Mouse (Mus musculus) brain, embryonic 14.5 days (tissue): ENCODE results near the gene Caskin1. TPM values are rescaled to one million over a fixed set of nuclear protein-coding genes. Genes with fewer than 3 reads are reported as not detected.

ENCODE experiments used
- DNase-seq: peaks from one replicate; pipeline ENCODE4 v3.0.0-alpha.2; 2011; ENCODE audit warnings: low read depth
- CTCF ChIP-seq: fragments of 200-500 bp; IDR thresholded peaks from 2 replicates; pipeline ENCODE4 v1.5.1; 2012; ENCODE audit warnings: inconsistent platforms, mild to moderate bottlenecking, moderate library complexity, borderline replicate concordance; ENCODE audit not compliant: insufficient read depth, insufficient read length; ENCODE audit errors: extremely low read depth
- POLR2A ChIP-seq: fragments of 200-500 bp; IDR thresholded peaks from 2 replicates; pipeline ENCODE4 v1.6.1; 2012; ENCODE audit warnings: mild to moderate bottlenecking, inconsistent platforms, borderline replicate concordance; ENCODE audit not compliant: poor library complexity, insufficient read depth, insufficient read length, severe bottlenecking; ENCODE audit errors: extremely low read depth
- polyA plus RNA-seq: library from polyadenylated mRNA; depleted of rRNA; stranded (reverse); fragments of >200 nt; gene quantifications from 2 replicates; pipeline ENCODE4 v1.2.3, GENCODE M21; 2012

Caskin1 gene
- polyA plus RNA-seq, 1 experiment, result 142 TPM

- DNase-seq, result no peak
- TF ChIP-seq CTCF (no peak), POLR2A (no peak)
These were observed 41.5 kb downstream of the Caskin1 start for GRCm38 (mm10) chr17:24529883-24530282.

- peak; percentile 22; the same call in 1 of the 2 replicates for TF ChIP-seq CTCF
- no peak for TF ChIP-seq POLR2A
These were observed 42.1 kb downstream of the Caskin1 start for GRCm38 (mm10) chr17:24530361-24531050.

GRCm38 (mm10) chr17:24531064-24531463, 42.7 kb downstream of the Caskin1 start:
- TF ChIP-seq POLR2A, result no peak
- no peak for TF ChIP-seq CTCF
- DNase-seq, result no peak

More at GRCm38 (mm10) chr17:24530361-24531050, 42.1 kb downstream of the Caskin1 start:
- DNase-seq, result no peak

GRCm38 (mm10) chr17:24532045-24532444, 43.6 kb downstream of the Caskin1 start:
- no peak for DNase-seq
- TF ChIP-seq POLR2A (no peak), CTCF (no peak)

- no peak for TF ChIP-seq POLR2A
- TF ChIP-seq CTCF, result no peak
- DNase-seq, result peak; percentile 86
These were observed 44.9 kb downstream of the Caskin1 start for GRCm38 (mm10) chr17:24533099-24533992.

- TF ChIP-seq CTCF, result no peak
- TF ChIP-seq POLR2A, result no peak
- DNase-seq, result no peak
These were observed 45.8 kb downstream of the Caskin1 start, which contains the start of gene Rab26 for GRCm38 (mm10) chr17:24534160-24534718. TSS of gene Rab26 (minus strand) at chr17:24534210.

GRCm38 (mm10) chr17:24535300-24535699, 46.9 kb downstream of the Caskin1 start:
- no peak for DNase-seq
- TF ChIP-seq POLR2A, result no peak
- no peak for TF ChIP-seq CTCF

GRCm38 (mm10) chr17:24537536-24537935, 49.1 kb downstream of the Caskin1 start:
- DNase-seq, result peak; percentile 76

GRCm38 (mm10) chr17:24538950-24539349, 50.5 kb downstream of the Caskin1 start:
- TF ChIP-seq POLR2A, result no peak
- peak; percentile 50; the same call in 1 of the 2 replicates for TF ChIP-seq CTCF
- DNase-seq, result peak; percentile 74

More at GRCm38 (mm10) chr17:24537536-24537935, 49.1 kb downstream of the Caskin1 start:
- TF ChIP-seq POLR2A, result no peak
- no peak for TF ChIP-seq CTCF

- TF ChIP-seq POLR2A, result no peak
- peak; percentile 70 for TF ChIP-seq CTCF
- DNase-seq, result peak; percentile 65
These were observed 52.0 kb downstream of the Caskin1 start for GRCm38 (mm10) chr17:24540375-24540774.

GRCm38 (mm10) chr17:24544613-24545012, 56.2 kb downstream of the Caskin1 start:
- DNase-seq, result peak; percentile 59
- TF ChIP-seq CTCF (no peak), POLR2A (no peak)

GRCm38 (mm10) chr17:24545247-24545646, 56.8 kb downstream of the Caskin1 start:
- TF ChIP-seq CTCF (no peak), POLR2A (no peak)
- DNase-seq, result no peak

GRCm38 (mm10) chr17:24546234-24546633, 57.8 kb downstream of the Caskin1 start:
- TF ChIP-seq CTCF (no peak), POLR2A (no peak)
- DNase-seq, result no peak
